Mouse (Mus musculus) regulatory T cell (primary cell): ENCODE results near the gene Pth1r.

ENCODE experiments used
- in situ Hi-C: fragments of 300-600 bp; cut with MboI, MseI; formaldehyde crosslinking; loops from one replicate; pipeline ENCODE4 v1.15.1; 2025; ENCODE audit warnings: high pct_unique_total_duplicates

Gene Pth1r

GRCm38 (mm10) chr9:110746961-110747360 lies at the start of gene Pth1r:
Gene Pth1r (minus strand): TSS chr9:110747145.
- in situ Hi-C loops = no loop called here

- in situ Hi-C loops = no loop called here
Measured at GRCm38 (mm10) chr9:110790462-110790861, 43.5 kb upstream of the Pth1r start.

- in situ Hi-C loops = no loop called here
Measured at GRCm38 (mm10) chr9:110788169-110788568, 41.2 kb upstream of the Pth1r start.

GRCm38 (mm10) chr9:110783611-110784010 lies 36.7 kb upstream of the Pth1r start:
- in situ Hi-C loops = no loop called here

GRCm38 (mm10) chr9:110781731-110782130 lies 34.8 kb upstream of the Pth1r start:
- in situ Hi-C loops = no loop called here

GRCm38 (mm10) chr9:110781256-110781721 lies 34.3 kb upstream of the Pth1r start:
- in situ Hi-C loops = no loop called here

GRCm38 (mm10) chr9:110779242-110779913 lies 32.4 kb upstream of the Pth1r start:
- in situ Hi-C loops = loop anchor here (5.0 kb wide), 1 partner anchor 62 kb away; no protein-coding TSS in a partner anchor

GRCm38 (mm10) chr9:110778559-110778958 lies 31.6 kb upstream of the Pth1r start:
- in situ Hi-C loops = loop anchor here (5.0 kb wide), 1 partner anchor 61 kb away; no protein-coding TSS in a partner anchor

GRCm38 (mm10) chr9:110778100-110778499 lies 31.2 kb upstream of the Pth1r start:
- in situ Hi-C loops = loop anchor here (5.0 kb wide), 1 partner anchor 61 kb away; no protein-coding TSS in a partner anchor

GRCm38 (mm10) chr9:110775269-110776022 lies 28.5 kb upstream of the Pth1r start:
- in situ Hi-C loops = loop anchor here (5.0 kb wide), 1 partner anchor 58 kb away; no protein-coding TSS in a partner anchor

- in situ Hi-C loops = loop anchor here (5.0 kb wide), 1 partner anchor 57 kb away; no protein-coding TSS in a partner anchor
Measured at GRCm38 (mm10) chr9:110774403-110775268, 27.7 kb upstream of the Pth1r start.

- in situ Hi-C loops = no loop called here
Measured at GRCm38 (mm10) chr9:110772336-110772735, 25.4 kb upstream of the Pth1r start.

GRCm38 (mm10) chr9:110763405-110763804 lies 16.5 kb upstream of the Pth1r start:
- in situ Hi-C loops = no loop called here

GRCm38 (mm10) chr9:110762763-110763162 lies 15.8 kb upstream of the Pth1r start:
- in situ Hi-C loops = no loop called here

- in situ Hi-C loops = no loop called here
Measured at GRCm38 (mm10) chr9:110760886-110761285, 13.9 kb upstream of the Pth1r start.

- in situ Hi-C loops = no loop called here
Measured at GRCm38 (mm10) chr9:110759265-110759664, 12.3 kb upstream of the Pth1r start.

GRCm38 (mm10) chr9:110758605-110759004 lies 11.7 kb upstream of the Pth1r start:
- in situ Hi-C loops = no loop called here

- in situ Hi-C loops = no loop called here
Measured at GRCm38 (mm10) chr9:110757816-110758215, 10.9 kb upstream of the Pth1r start.

- in situ Hi-C loops = no loop called here
Measured at GRCm38 (mm10) chr9:110753773-110754172, 6.8 kb upstream of the Pth1r start.

GRCm38 (mm10) chr9:110752917-110753435 lies 6.0 kb upstream of the Pth1r start:
- in situ Hi-C loops = no loop called here

- in situ Hi-C loops = no loop called here
Measured at GRCm38 (mm10) chr9:110751412-110751811, 4.5 kb upstream of the Pth1r start.
